Mouse (Mus musculus): ENCODE measurements around the gene Reg2. TPM values are rescaled to one million over a fixed set of nuclear protein-coding genes. Genes with fewer than 3 reads are reported as not detected.

Gene Reg2
- polyA plus RNA-seq, 1 experiment: not detected

GRCm38 (mm10) chr6:78447202-78447601 is 51.8 kb downstream of the Reg2 start:
- H3K4me3 ChIP-seq (replicated peaks; ENCODE audit: insufficient read depth, low read depth, low read length): no peak overlapping the region
- no peaks in the 10 kb centered on the region for H3K4me1 ChIP-seq (ENCODE audit: control insufficient read depth, insufficient read depth, low read length)
- H3K27me3 ChIP-seq (ENCODE audit: control insufficient read depth, insufficient read depth, low read length): no peaks in the 10 kb centered on the region
- H3K27ac ChIP-seq (ENCODE audit: insufficient read depth, low read length): no peak overlapping the region
- TF ChIP-seq CTCF (IDR thresholded peaks at IDR 0.05; ENCODE audit: borderline replicate concordance, insufficient read depth, low read depth, low read length) (no peak), POLR2A (IDR thresholded peaks at IDR 0.05; ENCODE audit: borderline replicate concordance, insufficient read depth, low read length) (no peak)
- DNase-seq: no peak
- 68% methylated on average over 1 of the region's 1 CpGs for WGBS

- TF ChIP-seq CTCF (IDR thresholded peaks at IDR 0.05; ENCODE audit: borderline replicate concordance, insufficient read depth, low read depth, low read length) (no peak), POLR2A (IDR thresholded peaks at IDR 0.05; ENCODE audit: borderline replicate concordance, insufficient read depth, low read length) (no peak)
- Histone ChIP-seq H3K27ac (ENCODE audit: insufficient read depth, low read length) (no peak overlapping the region), H3K4me1 (ENCODE audit: control insufficient read depth, insufficient read depth, low read length) (no peaks in the 10 kb centered on the region), H3K4me3 (replicated peaks; ENCODE audit: insufficient read depth, low read depth, low read length) (no peak overlapping the region), H3K27me3 (ENCODE audit: control insufficient read depth, insufficient read depth, low read length) (no peaks in the 10 kb centered on the region)
- no peak for DNase-seq
These were observed 53.0 kb downstream of the Reg2 start for GRCm38 (mm10) chr6:78448409-78448808.

- no peak for TF ChIP-seq POLR2A (IDR thresholded peaks at IDR 0.05; ENCODE audit: borderline replicate concordance, insufficient read depth, low read length)
- TF ChIP-seq CTCF (IDR thresholded peaks at IDR 0.05; ENCODE audit: borderline replicate concordance, insufficient read depth, low read depth, low read length): no peak
- DNase-seq: no peak
- H3K4me1 ChIP-seq (ENCODE audit: control insufficient read depth, insufficient read depth, low read length): no peaks in the 10 kb centered on the region
- no peak overlapping the region for H3K4me3 ChIP-seq (replicated peaks; ENCODE audit: insufficient read depth, low read depth, low read length)
- 88% methylated on average over 2 of the region's 2 CpGs for WGBS
- H3K27ac ChIP-seq (ENCODE audit: insufficient read depth, low read length): no peak overlapping the region
- no peaks in the 10 kb centered on the region for H3K27me3 ChIP-seq (ENCODE audit: control insufficient read depth, insufficient read depth, low read length)
These were observed 57.4 kb downstream of the Reg2 start for GRCm38 (mm10) chr6:78452804-78453203.

Other genes starting within 250 kb of the Reg2 start
- 0.62 TPM in 1 of 2 replicates, not detected in the other for gene Reg3b, start 25.0 kb upstream of the Reg2 start, polyA plus RNA-seq (2012; rRNA removed)
- not detected in 2 replicates for gene Reg3d, start 16.8 kb upstream of the Reg2 start, polyA plus RNA-seq (2012; rRNA removed)
- not detected in 2 replicates for gene Reg3a, start 14.9 kb upstream of the Reg2 start, polyA plus RNA-seq (2012; rRNA removed)
- not detected in 2 replicates for gene Reg1, start 27.1 kb downstream of the Reg2 start, polyA plus RNA-seq (2012; rRNA removed)
- gene Reg3g, start 73.2 kb downstream of the Reg2 start, polyA plus RNA-seq (2012; rRNA removed): 0.20 and 0.25 TPM in 2 replicates

Measured in cerebellum, adult 2 months (tissue).